Mouse (Mus musculus) megakaryocyte progenitor cell, adult 5-6 weeks (primary cell): ENCODE data around the gene Tgif2. TPM values are rescaled to one million over a fixed set of nuclear protein-coding genes. Genes with fewer than 3 reads are reported as not detected.
"Not testable (repeated sequence)": the region's sequence is repeated elsewhere in the genome, so short reads cannot be mapped to it uniquely, and the experiment has no call there.

Experiments
- ATAC-seq: replicated peaks from 2 replicates; pipeline ENCODE4 v1.8.0; 2016; ENCODE audit warnings: mild to moderate bottlenecking, moderate TSS enrichment, inconsistent platforms; ENCODE audit not compliant: poor library complexity
- total RNA-seq, 2 experiments: library from RNA; stranded (forward) in 1 of 2; stranded (reverse) in 1 of 2; fragments of 157-497, 149-512 nt in 1 of 2; fragments of 200-1000 nt in 1 of 2; gene quantifications; 2 replicates each; pipeline versions ENCODE4 v1.2.3 to v1.2.4; 2015 to 2017

Tgif2 gene
- total RNA-seq, 2 experiments from 2014 or later: 7.9 to 10.7 TPM

DNA sequence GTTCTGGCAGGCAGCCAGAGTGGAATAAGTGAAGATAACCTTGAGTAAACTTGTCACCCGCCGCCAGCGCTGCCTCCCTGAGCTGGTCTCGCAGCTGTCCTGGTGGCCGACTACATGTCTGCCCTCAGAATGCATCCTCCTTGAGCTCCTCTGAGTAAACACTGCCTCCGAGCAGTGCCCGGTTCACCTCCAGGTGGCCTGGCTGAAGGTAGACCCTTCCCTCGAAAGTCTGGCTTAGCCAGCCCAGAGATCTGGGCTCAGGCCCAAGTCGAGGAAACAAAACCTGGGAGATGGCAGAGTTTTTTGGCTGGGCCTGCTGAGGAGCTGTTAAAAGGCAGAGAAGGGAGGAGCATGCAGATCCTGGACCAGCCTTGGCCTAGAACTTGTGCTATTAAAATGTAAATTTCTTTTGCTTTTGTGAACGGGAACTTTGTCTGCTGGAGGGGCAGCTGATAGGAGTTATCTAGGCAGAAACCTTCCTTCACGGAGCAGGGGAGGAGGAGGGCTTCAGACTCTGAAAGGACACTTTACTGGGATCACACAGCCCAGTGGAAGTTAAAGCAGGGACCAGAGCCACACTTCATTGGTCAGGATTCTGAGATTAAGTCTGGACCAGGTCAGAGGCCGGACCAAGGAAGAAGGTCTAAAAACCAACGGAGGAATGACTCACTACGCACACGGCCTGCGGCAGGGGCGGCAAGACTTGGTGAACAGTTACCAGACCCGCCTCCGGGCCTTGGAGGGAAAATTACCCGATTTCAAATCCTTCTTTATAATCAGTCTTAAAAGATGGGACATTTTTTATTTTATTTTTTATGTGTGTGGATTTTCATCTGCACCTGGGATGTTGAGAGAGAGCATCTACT is 2.3 kb downstream of the Tgif2 start:
- ATAC-seq: peak; percentile 50

DNA sequence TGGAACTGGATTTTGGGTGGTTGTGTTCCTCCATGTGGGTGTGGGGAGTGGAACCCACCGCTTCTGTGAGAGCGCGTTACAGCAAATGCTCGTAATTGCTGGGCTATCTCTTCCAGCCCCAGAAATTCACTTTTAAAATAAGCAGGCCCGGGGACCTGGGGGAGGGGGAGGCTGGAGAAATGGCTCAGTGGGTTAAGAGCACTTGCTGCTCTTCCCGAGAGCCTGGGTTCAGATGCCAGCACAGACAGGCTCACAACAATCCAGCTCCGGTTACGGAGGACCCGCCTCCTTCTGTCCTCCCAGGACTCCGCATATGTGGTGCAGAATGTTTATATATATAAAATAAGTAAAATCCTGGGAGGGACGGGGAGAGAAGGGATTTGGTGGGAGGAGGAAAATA is 2.9 kb downstream of the Tgif2 start:
- no peak for ATAC-seq

DNA sequence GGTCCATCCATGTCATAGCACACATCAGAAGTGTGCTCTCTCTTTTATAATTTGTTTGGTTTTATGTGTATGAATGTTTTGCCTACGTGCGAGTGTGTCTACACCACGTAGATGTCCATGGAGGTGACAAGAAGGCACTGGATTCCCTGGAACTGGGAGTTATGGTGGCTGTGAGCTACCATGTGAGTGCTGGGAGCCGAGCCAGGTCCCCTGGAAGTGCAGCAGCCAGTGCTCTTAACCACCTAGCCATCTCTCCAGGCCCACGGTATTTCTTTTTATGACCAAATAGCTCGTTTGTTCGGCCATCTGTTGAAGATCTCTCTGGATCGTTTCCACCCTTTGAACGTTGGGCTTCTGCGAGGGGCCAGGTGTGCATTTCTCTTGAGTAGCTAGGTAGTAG is 3.5 kb downstream of the Tgif2 start:
- no peak for ATAC-seq

DNA sequence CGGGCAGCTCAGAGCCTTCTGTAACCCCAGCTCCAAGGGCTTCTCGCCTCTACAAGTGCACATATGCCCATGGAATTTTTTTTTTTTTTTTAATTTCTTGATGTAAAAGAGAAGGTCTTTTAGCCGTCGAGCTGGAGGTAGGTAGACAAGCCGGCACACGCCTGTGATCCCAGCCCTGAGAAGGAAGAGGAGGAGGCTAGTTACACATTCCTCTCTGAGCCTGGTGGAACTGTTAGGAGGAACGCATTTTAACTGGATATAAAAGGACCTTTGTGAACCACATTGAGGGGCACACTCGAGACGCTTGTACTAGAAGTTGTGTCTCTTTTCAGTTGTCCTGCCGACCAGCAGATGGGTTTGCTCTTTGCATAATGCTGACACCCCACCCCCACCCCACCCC is 4.9 kb downstream of the Tgif2 start:
- ATAC-seq: no peak

DNA sequence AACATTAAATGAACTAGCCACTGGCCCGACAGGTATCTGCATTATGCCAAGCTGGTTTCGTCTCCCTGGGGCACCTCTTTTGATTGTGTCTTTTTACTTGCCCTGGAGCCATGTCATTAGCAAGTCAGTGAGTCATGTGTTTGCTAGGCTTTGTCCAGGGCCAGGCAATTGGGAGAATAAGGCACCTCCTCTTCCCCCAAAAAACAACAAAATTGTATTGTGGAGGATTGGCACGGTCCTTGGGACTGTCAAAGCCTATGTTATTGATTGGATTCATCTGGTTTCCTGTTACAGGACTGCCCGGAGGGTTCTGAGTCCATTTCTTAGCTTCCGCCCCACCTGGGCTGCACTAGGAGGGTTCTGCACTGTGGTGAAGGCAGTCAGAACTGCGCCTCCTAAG is 7.8 kb downstream of the Tgif2 start:
- ATAC-seq: no peak

DNA sequence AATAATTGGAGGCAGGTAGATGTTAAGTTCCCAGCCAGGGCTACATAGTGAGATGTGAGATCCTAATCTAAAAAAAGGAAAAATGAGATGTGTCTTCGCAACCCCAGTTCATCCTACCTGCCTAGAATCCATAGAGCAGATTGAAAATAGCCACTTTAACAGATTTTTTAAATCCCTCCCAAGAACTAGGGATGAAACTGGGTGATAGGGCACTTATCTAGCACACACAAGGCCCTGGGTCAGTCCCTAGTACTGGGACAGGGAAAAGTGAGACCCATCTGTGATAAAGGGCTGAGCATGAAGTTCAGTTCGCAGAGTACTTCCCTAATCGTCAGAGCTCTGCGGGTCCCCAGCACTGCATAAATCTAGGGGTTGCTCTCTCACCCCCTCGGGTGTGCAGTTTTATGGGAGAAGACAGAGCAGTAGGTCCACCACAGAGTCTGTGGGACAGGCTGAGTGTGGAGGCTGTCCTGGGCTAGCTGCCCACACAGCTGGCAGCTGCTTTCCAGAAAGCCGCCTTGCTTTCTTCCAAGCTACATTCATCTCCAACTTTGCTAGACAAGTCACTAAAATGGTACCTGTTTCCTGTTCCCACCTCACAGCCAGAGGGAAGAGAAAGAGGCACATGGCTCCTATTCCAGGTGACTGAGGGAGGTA is 8.8 kb downstream of the Tgif2 start:
- no peak for ATAC-seq

DNA sequence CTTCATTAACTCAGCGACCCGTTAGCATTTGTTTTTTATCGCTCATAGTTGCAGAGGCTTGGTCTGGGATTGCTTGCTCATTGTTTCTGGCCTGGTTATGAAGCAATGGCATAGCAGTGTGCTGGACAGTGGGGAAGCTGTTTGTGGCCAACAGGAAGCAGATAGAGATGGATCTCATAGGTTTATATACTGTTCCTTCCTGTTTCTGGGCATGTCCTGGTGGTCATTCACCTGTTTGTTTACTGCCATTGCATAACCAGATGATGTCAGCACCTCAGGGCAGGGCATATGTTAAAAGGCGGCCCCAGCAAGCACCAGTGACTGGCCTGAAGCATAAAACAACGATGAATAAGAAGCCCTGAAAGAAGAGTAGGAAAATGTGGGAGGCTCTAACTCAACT is 10.7 kb downstream of the Tgif2 start:
- ATAC-seq: peak; percentile 46

DNA sequence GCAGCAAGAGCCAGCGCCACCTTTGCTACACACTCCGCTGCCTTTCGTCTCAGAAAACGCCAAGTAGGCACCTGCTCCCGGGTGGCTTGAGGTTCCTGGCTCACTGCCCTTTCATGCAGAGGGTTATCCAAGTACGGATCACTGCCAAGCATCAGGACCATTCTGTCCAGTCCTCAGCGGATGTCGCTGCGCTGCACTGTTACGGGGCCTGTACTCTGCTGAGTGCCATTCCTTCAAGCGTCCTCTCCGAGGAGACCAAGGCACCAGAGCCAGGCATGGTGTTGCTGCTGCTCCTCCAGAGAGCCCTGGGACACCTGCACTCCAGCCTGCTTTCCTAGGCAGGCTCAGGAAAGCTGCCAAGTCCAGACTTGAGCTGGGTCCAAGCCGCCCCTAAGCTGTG is 13.8 kb downstream of the Tgif2 start:
- not testable (repeated sequence) for ATAC-seq

DNA sequence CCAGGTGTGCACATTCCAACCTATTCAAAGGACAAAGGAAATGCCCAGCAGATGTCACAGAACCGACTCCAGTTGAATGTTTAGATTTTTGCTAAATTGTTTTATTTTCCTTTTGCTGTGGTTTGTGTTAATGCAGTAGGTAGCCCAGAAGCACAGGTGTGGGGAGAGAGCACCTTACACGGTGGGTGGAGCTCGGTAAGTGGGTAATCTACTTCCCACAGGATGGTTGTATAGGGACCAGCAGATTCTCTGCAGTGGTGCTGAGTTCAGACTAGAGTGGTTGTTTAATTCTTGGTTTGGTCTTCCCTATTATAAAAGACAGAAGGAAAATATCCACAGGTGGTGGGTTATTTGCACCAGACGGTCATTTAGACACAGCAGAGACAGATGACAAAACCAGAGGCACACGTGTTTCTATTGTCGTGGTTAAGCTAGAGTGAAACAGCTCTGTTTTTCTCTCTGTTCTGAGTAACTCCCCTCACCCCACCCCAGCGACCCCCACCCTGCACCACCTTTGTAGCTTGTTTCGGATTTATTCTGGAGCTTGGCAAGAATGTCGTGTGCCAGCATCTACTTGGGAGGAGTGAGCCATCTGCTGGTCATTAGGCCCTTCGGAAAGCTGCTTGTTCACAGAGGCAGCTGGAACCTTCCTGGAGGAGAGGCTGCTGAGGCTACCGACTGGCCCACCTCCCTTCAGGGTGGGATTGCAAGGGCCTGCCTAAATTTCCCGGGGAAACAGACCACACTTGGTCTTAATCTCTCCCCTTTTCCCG is 14.4 kb downstream of the Tgif2 start:
- ATAC-seq: not testable (repeated sequence)

DNA sequence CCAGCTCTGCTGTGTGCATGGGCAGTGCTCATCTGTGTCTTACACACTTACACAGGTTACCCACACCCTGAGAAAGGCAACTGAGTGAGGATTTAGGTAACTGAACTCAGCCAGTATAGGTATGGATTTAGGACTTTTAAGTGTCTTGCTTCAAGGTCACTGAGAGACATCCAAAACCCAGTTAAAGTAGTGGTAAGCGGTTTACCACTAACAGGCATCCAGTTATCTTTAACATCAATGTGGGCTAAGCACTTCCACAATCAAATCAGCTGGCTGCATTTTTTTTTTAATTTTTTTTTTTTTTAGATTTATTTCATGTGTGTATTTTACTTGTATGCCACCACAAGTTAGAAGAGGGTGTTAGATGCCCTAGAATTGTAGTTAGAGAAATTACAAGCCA is 16.5 kb downstream of the Tgif2 start:
- no peak for ATAC-seq

DNA sequence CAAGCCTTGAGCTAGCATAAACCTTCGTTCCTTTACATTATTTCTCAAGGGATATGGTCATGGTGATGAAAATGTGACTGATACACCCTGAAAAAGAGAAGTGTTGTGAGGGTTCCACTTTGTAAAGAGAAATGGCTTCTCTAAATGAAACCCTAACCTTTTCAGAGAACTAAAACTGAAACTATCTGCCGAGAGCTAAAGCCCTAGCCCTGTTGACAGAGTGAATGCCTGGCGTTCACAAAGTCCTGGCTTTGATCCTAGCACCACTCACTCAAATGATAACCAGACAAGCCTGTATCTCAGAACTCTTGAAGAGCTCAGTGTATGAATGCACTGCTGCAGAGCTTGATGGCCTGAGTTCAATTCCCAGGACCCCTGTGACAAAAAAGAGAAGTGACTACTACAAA is 17.6 kb downstream of the Tgif2 start:
- ATAC-seq: peak; percentile 58

DNA sequence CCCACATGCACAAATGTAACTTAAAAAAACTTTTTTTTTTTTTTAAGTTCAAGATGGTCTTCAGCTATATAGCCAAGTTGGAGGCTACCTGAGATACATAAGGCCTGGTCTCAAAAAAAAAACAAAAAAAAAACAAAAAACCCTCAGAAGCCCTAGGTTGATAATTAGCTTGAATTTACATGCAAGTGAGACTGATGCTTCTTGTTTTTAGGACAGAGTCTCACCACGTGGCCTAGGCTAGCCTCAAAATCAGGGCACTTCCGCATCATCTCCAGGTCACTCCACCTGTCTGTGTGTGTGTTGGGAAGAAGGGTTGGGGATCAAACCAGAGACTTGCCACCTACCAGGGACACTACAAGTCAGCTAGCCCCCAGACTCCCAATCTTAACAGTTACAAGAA is 18.0 kb downstream of the Tgif2 start, which contains the start of gene 4930518I15Rik:
Gene 4930518I15Rik (minus strand): TSS at position 112 of the 400 bp plus-strand sequence.
- no peak for ATAC-seq

DNA sequence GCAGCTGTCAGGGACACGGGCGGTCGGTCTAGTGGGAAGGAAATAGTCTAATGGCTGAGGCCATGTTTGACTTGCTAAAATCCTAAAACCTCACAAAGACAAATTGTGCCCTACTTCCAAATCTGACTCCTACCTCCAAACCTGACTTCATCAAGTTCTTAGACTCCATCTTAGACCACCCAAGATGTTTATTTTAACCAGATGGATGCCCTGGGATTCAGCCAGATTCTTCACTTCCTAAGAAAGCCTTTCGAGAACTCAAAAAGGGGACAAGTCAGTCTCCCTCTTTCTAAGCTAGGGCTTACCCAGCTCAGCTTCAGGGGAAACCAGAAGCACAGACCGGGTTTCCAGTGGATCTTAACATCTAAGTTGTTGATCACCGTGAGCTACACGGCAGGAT is 18.9 kb downstream of the Tgif2 start:
- no peak for ATAC-seq

DNA sequence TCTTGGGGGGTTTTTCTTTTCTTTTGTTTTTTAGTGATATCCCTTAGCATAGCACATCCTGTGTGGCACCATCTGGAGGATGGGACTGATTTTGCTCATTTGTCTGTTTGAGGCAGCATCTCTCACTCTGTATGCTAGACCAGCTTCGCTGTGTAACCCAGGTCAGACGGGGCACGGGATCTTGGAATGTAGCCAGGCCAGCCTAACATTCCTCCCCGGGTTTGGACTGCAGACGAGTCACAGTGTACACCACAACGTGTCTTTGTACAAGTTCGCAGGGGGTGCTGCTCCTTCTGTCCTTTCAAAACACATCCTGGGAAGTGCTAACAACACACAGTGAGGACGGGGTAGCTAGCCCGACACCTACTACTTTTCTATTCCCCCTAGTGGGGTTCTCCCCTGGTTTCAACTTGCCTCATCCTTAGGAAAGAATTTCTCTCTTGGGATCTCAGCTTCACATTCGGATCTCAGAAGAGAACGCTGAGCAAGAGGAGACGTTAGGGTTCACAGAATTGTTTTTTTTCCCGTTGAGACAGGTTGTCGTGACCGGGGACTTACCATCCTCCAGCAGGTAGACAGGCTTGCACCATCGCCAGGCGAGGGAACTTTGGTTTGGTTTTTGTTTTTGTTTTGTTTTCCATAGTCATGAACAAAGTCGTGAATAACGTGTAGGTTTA is 22.4 kb downstream of the Tgif2 start:
- ATAC-seq: no peak; the same call in 1 of the 2 replicates

DNA sequence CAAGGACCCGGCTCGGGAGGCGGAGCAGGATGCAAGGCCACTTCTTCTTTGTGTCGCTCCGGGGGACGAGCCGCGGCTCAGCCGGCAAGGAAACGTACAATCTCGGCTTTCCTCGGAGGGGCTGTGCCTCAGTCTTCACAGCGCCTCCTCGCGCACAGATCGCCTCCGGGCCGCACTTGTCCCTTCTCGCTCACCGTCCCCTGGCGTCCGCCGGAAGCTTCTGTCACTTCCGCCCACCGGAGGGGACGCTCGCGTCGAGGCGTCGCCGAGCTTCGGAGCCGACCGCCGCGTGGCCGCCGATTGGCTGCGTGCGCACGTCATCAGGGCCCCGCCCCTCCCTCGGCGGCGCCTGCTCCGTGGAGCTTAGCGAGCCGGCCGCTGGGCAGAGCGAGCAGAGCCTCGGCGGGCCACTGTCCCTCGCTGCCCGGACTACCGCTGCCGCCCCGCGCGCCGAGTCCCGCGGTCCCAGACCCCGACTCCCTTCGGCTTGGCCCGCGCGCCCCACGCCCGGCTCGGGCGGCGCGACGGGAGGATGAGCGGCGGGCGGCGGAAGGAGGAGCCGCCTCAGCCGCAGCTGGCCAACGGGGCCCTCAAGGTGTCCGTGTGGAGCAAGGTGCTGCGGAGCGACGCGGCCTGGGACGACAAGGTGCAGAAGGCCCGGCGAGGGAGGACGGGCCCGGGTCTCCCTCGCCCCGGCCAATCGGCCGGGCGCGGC is 23.1 kb downstream of the Tgif2 start, which contains the start of gene Rab5if:
Gene Rab5if (plus strand): TSS at position 357 of the 715 bp plus-strand sequence.
- ATAC-seq: peak; percentile 90

DNA sequence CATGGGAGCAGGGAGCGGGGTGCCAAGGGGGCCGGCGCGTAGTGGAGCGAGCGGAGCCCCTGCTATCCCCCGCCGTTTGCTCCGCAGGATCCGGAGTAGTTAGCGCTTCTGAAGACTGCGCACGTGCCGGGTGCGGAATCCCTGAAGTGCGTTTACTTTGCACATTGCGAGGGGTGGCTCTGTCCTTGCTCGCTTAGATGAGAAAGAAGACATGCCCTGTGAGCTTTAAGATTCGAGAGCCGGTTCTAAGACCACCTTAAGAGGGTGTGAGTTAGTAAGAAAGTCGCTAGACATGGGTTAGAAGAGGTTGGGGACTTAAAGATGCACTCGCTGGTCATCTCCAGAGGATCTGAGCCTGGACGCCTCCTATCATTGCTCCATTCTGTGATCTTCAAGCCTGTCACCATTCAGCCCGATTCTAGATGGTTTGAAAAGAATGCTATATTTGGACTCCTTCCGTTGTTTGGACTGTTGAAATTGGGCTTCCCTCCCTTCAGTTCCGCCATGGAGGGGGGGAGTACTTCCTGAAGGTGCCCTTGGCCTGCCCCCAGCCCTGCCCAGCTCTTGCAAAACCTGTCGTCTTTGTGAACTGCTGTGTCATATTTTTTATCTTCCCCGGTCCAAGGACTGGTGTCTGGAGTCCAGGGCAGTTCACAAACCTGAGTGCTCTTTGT is 23.8 kb downstream of the Tgif2 start:
- ATAC-seq: peak; percentile 66

DNA sequence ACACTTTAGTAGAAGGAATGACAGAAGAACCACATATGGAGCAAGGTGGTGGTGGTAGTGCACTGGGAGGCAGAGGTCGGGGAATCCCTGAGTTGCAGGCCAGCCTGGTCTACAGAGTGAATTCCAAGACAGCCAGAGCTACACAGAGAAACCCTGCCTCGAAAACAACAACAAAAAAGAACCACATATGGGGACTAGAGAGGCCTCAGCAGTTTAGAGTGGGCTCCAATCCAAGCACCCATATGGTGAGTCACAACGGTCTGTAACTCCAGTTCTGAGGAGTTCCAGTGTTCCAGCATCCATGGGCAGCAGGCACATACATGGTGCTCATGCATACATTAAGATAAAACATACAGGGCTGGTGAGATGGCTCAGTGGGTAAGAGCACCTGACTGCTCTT is 24.7 kb downstream of the Tgif2 start:
- no peak for ATAC-seq

DNA sequence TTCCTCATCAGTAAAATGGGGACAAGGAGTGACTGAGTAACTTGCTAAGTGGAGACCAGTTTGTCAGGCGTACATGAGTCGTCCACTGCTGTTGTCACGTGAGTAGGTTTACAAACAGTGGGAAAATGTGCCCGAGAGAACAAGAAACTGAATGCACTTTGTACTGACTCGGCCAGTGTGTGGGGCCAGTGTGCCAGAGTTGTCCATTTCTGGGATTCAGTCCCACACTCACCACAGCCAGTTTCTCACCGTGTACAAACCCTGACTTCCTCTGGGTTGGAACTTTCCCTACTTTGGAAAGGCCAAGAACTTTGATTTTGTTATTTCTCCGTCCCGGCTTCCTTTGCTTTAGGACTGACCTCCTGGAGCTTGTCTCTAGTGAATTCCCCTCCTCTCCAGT is 29.2 kb downstream of the Tgif2 start:
- ATAC-seq: no peak

DNA sequence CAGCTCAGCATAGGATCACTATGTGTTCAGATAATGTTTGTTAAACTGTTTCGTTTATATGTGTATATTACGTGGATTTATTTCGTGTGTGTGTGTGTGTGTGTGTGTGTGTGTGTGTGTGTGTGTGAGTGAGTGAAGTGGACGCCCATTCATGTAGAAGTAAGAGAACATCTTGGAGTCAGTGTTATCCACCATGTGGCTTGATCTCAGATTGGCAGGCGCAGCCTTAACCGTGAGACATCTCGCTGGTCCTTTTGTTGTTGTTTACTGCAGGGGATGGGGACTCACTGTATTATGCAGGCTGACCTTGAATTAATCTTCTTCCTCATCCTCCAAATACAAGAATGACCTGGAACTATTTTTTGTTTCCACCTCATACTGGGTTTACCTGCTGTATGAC is 29.7 kb downstream of the Tgif2 start:
- no peak for ATAC-seq

DNA sequence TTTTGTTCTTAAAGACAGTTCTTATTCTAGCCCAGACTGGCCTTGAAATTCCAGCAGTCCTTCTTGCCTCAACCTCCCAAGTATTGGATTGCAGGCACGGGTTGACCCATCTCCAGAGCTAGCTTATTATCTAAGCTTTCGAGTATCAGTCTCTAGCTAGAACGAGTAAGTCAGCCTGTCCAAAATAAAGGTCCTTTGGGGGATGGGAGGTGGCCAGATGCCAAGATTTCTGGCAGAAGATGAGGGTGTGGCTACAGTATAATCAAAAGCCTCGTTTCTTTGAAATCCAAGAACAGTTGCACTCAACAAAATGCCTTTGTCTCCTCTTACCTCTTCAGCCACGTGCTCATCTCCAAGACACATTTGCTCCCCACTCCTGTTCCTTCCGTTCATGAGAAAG is 30.7 kb downstream of the Tgif2 start:
- ATAC-seq: no peak
